Mouse (Mus musculus) cortical plate, adult 2 months (tissue): ENCODE measurements around the gene Bcl2l12. TPM values are rescaled to one million over a fixed set of nuclear protein-coding genes. Genes with fewer than 3 reads are reported as not detected.
A peak's percentile ranks its signal among the peaks of the same experiment; 100 is the strongest.

ENCODE experiments used
- H3K27ac ChIP-seq: fragments of 200-500 bp; 2 replicates; pipeline ENCODE4 v1.5.1; 2012; ENCODE audit warnings: low read length, control low read depth, inconsistent platforms; ENCODE audit not compliant: insufficient read depth
- H3K4me1 ChIP-seq: fragments of 200-500 bp; 2 replicates; pipeline ENCODE4 v1.6.1; 2011; ENCODE audit warnings: low read length; ENCODE audit not compliant: control insufficient read depth, insufficient read depth
- H3K4me3 ChIP-seq: fragments of 200-500 bp; 2 replicates; pipeline ENCODE4 v1.5.1; 2011; ENCODE audit warnings: mild to moderate bottlenecking, low read length, control low read depth; ENCODE audit not compliant: insufficient read depth
- CTCF ChIP-seq: fragments of 200-500 bp; IDR thresholded peaks from 2 replicates; pipeline ENCODE4 v1.5.1; 2011; ENCODE audit warnings: mild to moderate bottlenecking, control low read depth, low read length; ENCODE audit not compliant: insufficient read depth; ENCODE audit errors: extremely low read depth
- POLR2A ChIP-seq: fragments of 200-500 bp; IDR thresholded peaks from 2 replicates; pipeline ENCODE4 v1.6.1; 2011; ENCODE audit warnings: mild to moderate bottlenecking, low read length, control low read depth; ENCODE audit not compliant: insufficient read depth; ENCODE audit errors: extremely low read depth
- polyA plus RNA-seq: library from polyadenylated mRNA; depleted of rRNA; stranded (reverse); fragments of >200 nt; gene quantifications from 2 replicates; pipeline ENCODE4 v1.2.3, GENCODE M21; 2012; rRNA removed

Bcl2l12 gene
- 6.0 and 6.2 TPM in 2 replicates for polyA plus RNA-seq

DNA sequence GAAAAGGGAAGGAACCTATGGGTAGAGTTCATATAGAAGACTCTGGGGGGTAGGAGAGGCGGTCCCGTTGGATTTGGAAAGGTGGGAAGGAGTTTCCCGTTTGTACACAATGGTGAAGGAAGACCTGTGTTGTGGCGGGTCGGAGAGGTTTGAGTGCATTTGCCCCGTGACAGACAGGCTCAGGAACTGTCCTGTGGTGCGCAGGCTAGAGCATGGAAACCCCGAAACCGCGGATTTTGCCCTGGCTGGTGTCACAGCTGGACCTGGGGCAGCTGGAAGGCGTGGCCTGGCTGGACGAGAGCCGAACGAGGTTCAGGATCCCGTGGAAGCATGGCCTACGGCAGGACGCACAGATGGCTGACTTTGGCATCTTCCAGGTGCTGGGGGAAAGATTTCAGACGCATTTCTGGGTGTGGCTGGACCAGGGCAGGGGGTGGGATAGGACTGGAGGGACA is at the start of gene Bcl2l12:
Gene Bcl2l12 (minus strand): TSS at position 212 of the 455 bp plus-strand sequence.
- H3K4me3 ChIP-seq: peak within 1 kb of the TSS; percentile 30
- H3K4me1 ChIP-seq: no peaks in the 10 kb centered on the region
- H3K27ac ChIP-seq: no peak within 1 kb of the TSS
- no peak for TF ChIP-seq CTCF
- TF ChIP-seq POLR2A: no peak

DNA sequence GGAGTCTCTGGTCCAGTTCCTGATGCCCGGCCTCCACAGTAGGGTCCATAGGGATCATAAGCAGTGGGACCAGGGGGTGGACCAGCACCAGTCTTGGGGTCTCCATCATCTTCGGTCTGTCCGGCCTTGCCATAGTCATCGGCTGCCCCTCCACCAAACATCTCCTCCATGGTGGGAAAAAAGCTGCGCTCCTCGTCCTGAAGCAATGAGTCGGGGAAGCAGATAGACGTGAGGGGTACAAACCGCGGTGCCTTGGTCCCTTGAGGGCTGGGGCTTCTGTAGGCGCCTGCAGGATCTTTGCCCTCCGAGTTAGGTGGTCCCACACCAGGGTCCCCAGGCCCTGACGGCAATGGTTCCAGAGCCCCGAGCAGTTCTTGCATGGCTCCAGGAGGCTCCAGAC is 49.0 kb upstream of the Bcl2l12 start:
- Histone ChIP-seq H3K4me1 (no peaks in the 10 kb centered on the region), H3K27ac (no peak overlapping the region), H3K4me3 (no peak overlapping the region)
- no peak for TF ChIP-seq CTCF
- TF ChIP-seq POLR2A: no peak

DNA sequence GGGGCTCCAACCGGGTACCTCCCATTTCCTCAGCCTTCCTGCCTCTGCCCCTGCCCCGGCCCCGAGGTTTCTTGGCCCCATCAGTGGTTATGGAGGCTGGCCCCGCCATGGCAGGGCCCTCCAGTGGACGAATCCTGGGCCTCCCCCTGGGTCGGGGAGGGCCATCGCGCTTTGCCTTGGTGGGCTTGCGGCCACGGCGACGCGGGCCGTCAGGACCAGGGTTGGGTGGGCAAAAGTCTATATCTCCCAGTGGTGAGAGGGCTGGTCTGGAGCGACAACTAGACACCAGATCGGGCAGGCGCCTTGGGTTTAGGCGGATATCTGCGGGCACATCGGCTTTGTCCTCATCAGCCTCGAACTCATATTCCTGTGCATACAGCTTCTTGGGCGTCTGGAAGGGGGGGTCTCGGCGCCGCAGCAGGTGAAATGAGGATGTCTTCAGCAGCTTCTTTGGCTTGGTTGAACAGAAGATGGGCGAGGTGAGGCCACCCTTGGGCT is 48.4 kb upstream of the Bcl2l12 start:
- H3K4me3 ChIP-seq: no peak overlapping the region
- no peaks in the 10 kb centered on the region for H3K4me1 ChIP-seq
- TF ChIP-seq POLR2A (no peak), CTCF (no peak)
- H3K27ac ChIP-seq: no peak overlapping the region

DNA sequence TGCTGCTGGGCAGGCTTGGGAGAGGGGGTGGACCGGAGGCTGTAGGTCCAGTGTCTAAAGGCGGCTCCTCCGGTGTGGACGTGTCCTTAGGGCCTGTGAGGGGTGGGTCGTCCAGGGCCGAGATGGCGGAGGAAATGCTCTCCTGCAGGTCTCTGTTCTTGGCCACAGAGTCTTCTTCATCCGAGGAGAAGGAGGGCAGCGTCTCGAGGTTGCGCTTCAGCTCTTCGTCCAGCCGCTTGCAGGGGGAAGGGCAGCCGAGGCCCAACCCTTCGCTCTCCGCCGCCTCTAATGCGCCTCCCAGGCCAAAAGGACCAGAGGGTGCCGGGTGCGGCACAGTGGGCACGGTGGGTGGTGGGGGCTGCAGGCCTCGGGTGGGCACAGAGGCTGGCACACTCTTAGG is 47.2 kb upstream of the Bcl2l12 start:
- Histone ChIP-seq H3K27ac (no peak overlapping the region), H3K4me1 (no peaks in the 10 kb centered on the region), H3K4me3 (no peak overlapping the region)
- no peak for TF ChIP-seq CTCF
- TF ChIP-seq POLR2A: no peak

DNA sequence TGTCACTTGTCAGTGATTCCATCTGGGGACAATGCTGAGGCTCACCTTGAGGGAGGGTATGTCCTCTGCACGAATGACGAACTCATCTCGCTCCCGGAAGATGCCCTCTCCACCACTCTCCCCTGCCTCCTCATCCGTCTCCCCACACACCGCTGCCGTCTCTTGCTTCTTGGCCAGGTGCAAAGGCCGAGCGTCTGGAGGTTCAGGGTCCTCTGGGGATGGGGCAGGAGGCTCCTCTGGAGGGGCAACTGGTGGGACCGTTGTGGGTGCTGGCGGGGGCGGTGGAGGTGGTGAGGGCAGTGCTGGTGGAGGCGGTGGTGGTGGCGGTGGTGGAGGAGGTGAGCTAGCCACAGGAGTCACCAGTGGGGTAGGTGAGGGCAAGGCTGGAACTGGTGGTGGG is 44.8 kb upstream of the Bcl2l12 start:
- no peak for TF ChIP-seq CTCF
- TF ChIP-seq POLR2A: no peak
- no peaks in the 10 kb centered on the region for H3K4me1 ChIP-seq
- H3K4me3 ChIP-seq: no peak overlapping the region
- H3K27ac ChIP-seq: no peak overlapping the region

DNA sequence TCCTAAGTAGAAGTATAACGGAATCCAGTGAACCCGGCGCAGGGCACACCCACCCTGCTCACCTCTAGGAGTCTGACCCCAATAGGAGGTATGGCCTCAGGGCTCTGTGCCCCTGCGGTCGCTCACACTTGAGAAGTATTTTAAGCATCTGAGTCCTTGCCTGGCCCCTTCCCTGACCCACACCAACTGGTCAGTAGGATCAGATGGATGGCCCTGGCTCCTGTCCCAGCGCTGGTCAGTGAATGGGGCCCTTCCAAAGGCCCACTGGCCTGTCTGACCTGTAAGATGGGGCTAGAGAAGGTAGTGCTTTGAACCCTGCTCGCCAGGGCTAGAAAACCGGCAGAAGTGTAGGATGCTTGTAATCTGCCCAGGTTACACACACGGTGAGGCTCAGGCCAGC is 42.3 kb upstream of the Bcl2l12 start:
- H3K4me3 ChIP-seq: no peak overlapping the region
- H3K27ac ChIP-seq: no peak overlapping the region
- H3K4me1 ChIP-seq: no peaks in the 10 kb centered on the region
- TF ChIP-seq CTCF: no peak
- no peak for TF ChIP-seq POLR2A

DNA sequence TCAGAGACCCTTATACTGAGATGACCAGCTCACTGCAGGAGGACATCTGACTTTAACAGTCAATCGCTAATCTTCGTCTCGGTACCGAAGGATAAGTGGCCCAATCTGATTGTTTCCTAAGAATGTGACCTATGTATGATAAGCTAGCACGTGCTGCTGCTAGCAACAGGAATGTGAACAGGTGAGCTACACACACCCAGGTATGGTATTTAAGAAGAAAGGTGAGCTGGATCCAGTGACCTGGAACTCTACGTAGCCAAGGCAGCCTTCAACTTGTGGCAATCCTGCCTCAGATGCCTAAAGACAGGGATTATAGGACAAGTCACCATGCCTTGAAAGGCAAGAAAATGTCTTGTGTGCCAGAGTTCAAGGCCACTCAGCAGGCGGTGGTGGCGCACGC is 39.9 kb upstream of the Bcl2l12 start:
- H3K4me3 ChIP-seq: no peak overlapping the region
- H3K4me1 ChIP-seq: no peaks in the 10 kb centered on the region
- no peak for TF ChIP-seq POLR2A
- no peak for TF ChIP-seq CTCF
- H3K27ac ChIP-seq: no peak overlapping the region

DNA sequence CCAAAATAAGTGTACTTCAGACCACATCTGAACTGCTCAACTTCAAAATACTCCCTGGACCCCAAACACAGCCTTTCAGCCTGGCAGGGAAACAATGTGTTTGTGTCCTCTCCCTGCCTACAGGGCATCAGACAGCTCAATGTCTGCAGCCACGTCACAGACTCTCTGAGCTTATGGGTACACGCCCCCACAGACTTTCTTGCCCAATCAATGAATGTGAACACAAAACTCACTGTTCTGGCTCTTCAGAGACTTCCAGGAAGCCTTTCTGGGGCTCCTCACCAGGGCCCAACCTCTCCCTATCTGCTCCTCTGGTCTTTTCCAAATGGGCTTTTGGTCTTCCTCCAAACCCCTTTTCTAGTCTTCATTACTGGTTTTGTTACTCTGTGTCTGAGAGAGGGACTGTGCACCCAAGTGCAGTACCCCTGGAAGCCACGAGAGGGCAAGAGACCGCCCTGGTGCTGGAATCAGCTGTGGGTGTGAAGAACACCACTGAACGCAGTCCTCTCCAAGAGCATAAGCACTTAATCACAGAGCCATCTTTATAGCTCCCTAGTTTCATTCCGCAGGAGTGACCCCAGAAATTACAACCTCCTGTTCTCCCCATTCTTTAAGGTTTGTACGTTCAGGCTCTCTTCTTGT is 39.3 kb upstream of the Bcl2l12 start:
- no peak for TF ChIP-seq POLR2A
- peak; percentile 57 for TF ChIP-seq CTCF
- Histone ChIP-seq H3K4me1 (no peaks in the 10 kb centered on the region), H3K4me3 (no peak overlapping the region), H3K27ac (no peak overlapping the region)

DNA sequence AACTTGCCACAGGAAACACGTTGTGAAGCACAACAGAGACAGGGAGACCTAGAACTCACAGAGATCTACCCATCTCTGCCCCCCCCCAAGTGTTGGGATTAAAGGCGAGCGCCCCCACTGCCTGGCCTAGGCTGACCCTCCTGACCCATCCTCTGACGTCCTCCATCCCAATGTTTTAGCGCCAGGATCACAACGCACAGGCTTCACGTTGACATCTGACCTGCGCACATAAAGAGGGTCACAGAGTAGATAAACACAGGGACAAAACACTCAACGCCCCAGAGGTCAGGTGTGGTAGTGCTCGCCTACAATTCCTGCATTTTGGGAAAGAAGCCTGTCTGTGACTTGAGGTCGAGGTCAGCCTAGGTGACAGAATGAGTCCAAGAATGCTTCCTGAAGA is 38.2 kb upstream of the Bcl2l12 start:
- no peak for TF ChIP-seq POLR2A
- TF ChIP-seq CTCF: no peak
- H3K27ac ChIP-seq: no peak overlapping the region
- H3K4me3 ChIP-seq: no peak overlapping the region
- H3K4me1 ChIP-seq: no peaks in the 10 kb centered on the region

DNA sequence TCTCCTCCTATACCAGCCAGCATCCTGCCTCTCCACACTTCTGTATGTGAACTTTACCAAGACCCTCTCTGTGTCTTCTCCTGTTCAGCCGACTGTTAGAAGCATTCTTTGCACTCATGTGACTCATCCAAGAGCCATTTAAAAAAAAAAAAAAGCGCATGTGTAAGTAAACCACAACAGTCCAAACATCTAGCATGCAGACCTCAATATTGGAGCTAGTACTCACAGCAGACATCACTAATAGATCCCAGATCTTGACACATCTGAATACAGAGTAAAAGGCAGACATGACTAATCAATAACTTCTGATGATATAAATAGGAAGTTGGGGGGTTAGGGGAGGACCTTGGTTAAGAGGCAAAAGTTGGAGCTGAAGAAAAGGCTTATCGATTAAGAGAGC is 37.1 kb upstream of the Bcl2l12 start:
- Histone ChIP-seq H3K4me1 (no peaks in the 10 kb centered on the region), H3K27ac (no peak overlapping the region), H3K4me3 (no peak overlapping the region)
- no peak for TF ChIP-seq CTCF
- no peak for TF ChIP-seq POLR2A
